Mouse (Mus musculus) ovary, adult 18-20 months (tissue): Measurements from ENCODE around the gene Hadh.

ENCODE experiments used
- DNase-seq: peaks from one replicate; pipeline ENCODE4 v3.0.0; 2022; ENCODE audit warnings: low spot score, mixed read lengths

The Hadh gene

DNA sequence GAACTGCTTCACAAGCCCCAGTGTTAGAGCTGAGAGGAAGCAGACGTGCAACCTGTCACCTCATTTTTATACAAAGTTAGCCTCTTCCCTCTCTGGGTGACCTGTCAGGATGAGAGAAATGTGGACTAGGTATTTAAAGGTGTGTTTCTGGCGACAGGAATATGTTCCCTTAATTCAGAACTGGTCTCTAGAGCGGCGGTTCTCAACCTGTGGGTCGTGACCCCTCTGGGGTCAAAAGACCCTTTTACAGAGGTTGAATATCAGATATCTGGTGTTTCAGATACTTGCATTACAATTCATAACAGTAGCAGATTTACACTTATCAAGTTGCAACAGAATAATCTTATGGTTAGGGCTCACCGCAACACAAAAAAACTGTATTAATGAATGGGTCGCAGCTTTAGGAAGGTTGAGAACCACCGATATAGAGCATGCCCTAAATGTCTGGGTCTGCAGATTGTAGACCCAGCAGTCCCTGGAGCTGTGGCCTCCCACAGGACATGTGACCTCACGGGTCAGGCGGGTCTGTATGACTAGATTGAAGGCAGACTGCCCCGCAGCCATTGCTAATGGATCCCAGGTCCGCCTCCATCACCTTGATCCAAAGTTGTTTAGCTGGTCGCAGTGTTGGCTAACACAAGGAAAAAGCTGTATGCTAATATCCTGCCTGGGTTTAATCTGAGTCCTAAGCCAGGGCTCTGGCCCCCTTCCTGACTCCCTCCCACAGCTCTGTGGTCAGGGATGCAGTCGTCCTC is 53.1 kb downstream of the Hadh start:
- no peak for DNase-seq

DNA sequence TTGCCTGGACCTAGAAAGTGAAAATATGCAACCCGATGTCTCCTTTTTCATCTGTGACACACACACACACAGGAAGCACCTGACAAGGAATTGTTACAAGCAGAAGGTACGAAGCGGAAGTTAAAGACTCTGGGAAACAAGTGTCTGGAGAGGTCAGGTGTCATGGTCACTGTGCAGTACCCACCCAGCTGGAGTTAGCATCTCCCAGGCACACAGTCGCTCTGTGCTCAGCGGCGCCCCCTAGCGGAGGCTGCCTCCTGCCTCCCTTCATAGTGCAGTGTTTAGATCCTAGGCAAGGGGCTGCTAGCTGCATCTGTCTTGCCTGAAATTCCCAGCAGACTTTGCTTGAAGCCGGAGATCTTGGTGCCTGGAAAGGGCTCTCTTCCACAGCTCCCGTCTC is 57.1 kb downstream of the Hadh start:
- DNase-seq, result no peak

DNA sequence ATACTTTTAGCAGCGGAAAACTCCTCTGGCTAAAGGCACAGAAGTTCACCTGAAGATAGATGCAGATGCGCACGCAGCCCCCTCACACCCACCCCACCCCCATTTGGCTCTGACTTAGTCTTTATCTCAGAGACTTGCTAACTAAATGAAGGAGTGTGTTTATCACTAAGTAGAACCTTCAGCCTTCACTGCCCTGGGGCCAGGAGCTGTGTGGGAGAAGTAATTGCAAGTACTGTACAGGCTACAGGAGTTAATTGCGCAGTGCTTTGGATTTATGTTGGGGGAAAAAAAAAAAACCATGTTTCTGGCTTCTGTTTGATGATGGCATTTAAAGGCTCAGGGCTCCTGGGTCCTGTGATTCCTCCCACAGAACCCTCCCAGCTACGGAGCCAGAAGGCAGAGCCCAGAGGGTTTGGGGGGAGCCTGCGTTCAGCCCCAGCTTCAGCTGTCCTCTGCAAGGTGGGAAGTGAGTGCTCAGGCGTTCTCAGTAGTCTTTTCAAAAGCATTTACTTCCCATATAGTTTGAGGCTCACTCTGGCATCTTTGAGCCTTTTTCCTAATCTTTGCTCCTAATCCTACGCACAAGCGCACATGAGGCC is 57.7 kb downstream of the Hadh start:
- no peak for DNase-seq

- DNase-seq, result no peak
Measured at GRCm38 (mm10) chr3:131212200-131212599, 59.7 kb downstream of the Hadh start.

- no peak for DNase-seq
Measured at GRCm38 (mm10) chr3:131208265-131208891, 63.5 kb downstream of the Hadh start.

DNA sequence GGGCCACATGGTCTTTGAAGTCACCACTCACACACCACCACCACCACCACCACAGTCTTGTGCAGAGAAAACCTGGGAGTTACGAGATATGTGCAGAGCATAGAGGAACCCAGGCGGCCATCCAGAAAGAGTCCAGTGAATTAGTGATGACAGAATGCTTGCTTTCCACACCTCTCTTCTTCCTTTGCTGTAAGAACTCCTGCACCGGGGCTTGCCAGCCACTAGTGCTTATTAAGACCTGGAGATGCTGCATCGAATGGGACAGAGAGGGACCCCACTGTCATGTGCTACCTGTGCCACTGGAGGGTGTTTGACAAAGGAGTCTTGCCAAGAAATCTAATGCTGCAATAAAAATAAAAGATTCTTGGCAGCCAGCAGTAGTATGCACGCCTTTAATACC is 64.1 kb downstream of the Hadh start:
- DNase-seq, result no peak

DNA sequence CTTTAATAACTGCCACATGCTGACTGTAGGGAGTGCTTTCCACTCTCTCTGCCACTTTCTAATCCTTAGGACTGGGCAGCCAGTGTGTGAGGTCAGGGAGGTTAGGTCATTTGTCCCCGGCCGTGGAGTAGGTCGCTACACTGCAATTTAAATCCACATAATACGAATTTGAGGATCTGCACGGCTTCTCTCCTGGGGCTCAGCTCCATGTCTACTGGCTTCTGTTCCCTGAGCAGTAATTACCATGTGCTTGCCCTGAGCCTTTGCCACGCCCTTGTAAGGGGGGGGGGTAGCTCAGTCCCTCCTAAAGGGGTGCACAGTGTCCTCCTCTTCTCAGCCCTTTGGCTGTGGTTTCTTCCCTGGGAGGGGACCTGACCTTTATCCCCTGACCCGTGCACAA is 69.6 kb downstream of the Hadh start:
- DNase-seq, result no peak

DNA sequence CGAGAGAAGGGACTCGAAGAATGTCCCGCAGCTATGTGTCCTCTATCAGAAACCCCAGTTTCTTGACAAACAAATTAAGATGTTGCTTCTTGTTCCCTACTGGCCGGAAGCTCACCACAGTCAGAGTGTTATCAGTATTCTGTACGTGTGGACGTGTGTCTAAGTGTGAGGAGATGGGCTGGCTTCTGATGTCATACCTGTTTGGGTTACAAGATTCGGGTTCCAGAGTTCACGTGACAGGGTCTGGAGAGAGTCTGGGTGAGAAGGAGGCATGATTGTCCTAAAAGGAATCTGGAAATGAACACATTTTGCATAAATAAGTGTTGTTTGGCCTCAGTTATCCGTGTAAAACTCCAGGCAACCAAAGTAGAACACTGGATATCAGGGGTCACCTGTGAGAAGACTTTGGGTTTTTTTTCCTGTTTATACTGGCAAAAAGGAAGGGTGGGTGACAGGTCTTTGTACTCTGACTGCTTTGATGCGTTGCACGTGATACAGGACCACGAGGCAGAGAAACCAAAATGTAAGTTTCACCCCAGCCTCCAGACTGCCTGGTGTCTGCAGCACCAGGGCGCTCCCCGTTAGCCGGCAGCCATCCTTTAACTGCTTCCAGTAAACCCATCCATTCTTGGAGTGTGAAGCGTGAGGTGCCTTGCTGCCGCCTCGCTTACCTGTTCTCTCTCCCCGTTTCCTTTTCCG is 72.2 kb downstream of the Hadh start:
- DNase-seq, result no peak

GRCm38 (mm10) chr3:131198991-131199390 is 72.9 kb downstream of the Hadh start:
- DNase-seq, result no peak

DNA sequence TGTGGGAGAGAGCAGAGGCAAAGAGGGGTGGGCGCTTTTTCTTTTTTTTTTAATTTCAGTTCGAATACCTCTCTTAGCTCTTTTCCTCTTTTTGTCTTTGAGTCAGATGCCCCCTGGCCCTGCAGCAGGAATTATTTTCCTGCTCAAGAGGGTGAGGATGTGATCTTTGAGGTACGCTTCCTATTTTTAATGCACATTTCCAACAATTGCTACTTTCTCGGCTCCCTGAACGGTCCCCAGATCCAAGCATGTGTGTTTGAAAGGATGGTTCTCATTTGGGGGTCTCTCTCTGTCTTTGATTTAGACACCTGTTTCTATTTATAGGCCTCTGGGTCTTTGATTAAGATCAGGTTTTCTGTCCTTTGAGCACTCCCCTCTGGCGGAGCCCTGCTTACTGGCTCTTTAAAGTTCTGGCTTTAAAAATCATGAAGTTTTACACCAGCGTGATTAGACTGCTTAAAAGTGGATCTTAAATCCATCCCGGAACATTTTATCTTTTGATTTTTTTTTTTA is 75.3 kb downstream of the Hadh start:
- no peak for DNase-seq

GRCm38 (mm10) chr3:131196050-131196449 is 75.9 kb downstream of the Hadh start:
- DNase-seq, result no peak

GRCm38 (mm10) chr3:131191454-131191853 is 80.4 kb downstream of the Hadh start:
- no peak for DNase-seq

DNA sequence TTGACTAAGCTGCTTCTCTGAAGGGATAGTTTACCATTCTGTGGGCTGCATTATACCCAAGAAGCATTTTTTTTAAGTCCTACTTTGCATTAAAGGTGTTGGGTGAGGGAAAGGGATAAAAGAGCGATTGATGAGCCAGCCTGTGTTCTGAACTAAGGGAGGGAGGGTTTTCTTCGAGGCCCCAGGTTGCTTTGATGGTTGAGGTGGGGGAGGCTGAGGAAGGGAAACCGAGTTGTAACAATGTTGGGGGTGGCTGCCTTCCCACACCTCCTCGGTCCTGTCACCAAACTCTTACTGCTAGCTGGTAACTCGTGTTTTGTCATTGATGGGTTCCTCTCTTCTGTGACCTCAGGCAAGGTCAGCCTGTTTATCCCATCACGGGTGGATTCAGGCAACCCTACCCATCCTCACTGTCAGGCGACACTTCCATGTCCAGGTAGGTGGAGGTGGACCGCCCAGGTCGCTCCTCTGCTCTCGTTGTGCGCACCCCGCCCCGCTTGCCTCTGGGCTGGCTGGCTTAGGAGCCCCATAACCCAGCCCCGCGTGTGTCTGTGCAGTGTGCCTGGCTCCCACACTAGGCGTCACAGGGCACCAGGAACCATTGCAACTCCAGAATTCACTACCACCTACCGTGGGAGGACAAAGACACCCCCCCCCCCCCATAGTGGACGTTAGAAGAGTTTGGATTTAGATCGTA is 81.1 kb downstream of the Hadh start:
- no peak for DNase-seq

DNA sequence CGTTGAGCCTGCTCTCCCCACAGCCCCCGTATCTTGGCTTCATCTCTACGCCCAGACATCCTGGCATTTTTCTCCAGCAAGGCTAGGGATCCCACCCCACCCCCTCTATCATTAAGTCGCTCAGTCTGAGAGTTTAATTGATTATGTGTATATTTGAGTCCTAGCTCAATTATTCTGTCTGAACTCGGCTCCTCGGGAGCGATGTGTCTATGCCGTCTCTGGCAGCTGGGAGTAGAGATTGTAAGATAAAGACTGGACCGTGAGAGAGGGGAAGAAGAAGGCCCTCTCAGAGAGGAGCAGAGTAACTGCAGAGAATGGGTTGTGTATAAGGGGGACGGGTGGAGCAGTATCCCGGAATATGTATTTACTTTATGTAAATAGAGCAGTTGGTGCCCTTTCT is 81.7 kb downstream of the Hadh start:
- no peak for DNase-seq

DNA sequence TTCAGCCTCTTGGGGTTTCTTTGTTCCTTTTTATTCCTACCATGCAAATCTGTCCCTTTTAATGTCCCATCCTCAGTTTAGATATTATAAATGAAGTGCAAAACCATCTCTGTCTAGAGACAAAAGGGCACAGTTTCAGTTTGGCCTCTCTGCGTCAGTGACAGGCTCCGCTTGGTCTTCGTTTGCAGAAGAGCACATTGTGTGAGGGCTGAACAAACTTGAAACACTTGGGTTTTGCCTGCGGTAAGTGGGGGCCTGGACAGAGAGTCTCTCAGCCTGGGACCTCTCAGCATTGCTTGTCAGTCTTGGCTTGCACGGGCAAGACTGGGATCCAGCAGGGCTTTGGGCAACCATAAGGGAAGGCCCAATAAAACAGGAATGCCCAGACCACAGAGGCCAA is 85.7 kb downstream of the Hadh start:
- no peak for DNase-seq
